Mouse (Mus musculus) central nervous system, embryonic 11.5 days (tissue): Measurements from ENCODE around the gene Ms4a1. TPM values are rescaled to one million over a fixed set of nuclear protein-coding genes. Genes with fewer than 3 reads are reported as not detected.

Experiments
- polyA plus RNA-seq: library from polyadenylated mRNA; depleted of rRNA; stranded (reverse); fragments of >200 nt; gene quantifications from 2 replicates; pipeline ENCODE4 v1.2.3, GENCODE M21; 2012; rRNA removed

The Ms4a1 gene
- not detected in 2 replicates for polyA plus RNA-seq

GRCm38 (mm10) chr19:11266052-11266845 is at the start of gene Ms4a1:
Gene Ms4a1 (minus strand): TSS chr19:11266241.

GRCm38 (mm10) chr19:11314354-11314753 is 48.3 kb upstream of the Ms4a1 start, which contains the start of gene Ms4a14:
Gene Ms4a14 (minus strand): TSS chr19:11314454.

GRCm38 (mm10) chr19:11283773-11284172 is 17.7 kb upstream of the Ms4a1 start, which contains the start of gene Ms4a5:
Gene Ms4a5 (minus strand): TSS chr19:11283873.

GRCm38 (mm10) chr19:11232348-11232747 is 33.7 kb downstream of the Ms4a1 start, which contains the start of gene Ms4a12:
Gene Ms4a12 (minus strand): TSS chr19:11232448.

Other genes starting within 250 kb of the Ms4a1 start
- gene Ms4a18, start 248.2 kb downstream of the Ms4a1 start, polyA plus RNA-seq = not detected in 2 replicates
- gene Ms4a8a, start 185.1 kb downstream of the Ms4a1 start, polyA plus RNA-seq = not detected in 2 replicates
- not detected in 2 replicates for gene 1700017D01Rik, start 135.4 kb downstream of the Ms4a1 start, polyA plus RNA-seq
- gene 1700025F22Rik, start 100.9 kb downstream of the Ms4a1 start, polyA plus RNA-seq = not detected in 2 replicates
- not detected in 2 replicates for gene Ms4a13, start 69.5 kb downstream of the Ms4a1 start, polyA plus RNA-seq
- not detected in 2 replicates for gene Ms4a12, start 33.8 kb downstream of the Ms4a1 start, polyA plus RNA-seq
- not detected in 2 replicates for gene Ms4a5, start 17.6 kb upstream of the Ms4a1 start, polyA plus RNA-seq
- gene Ms4a14, start 48.2 kb upstream of the Ms4a1 start, polyA plus RNA-seq = 0.04 and 0.12 TPM in 2 replicates
- 0.82 and 0.93 TPM in 2 replicates for gene Ms4a7, start 69.9 kb upstream of the Ms4a1 start, polyA plus RNA-seq
- 0.66 and 0.78 TPM in 2 replicates for gene Ms4a4a, start 109.3 kb upstream of the Ms4a1 start, polyA plus RNA-seq
- gene Ms4a4c, start 138.5 kb upstream of the Ms4a1 start, polyA plus RNA-seq = 0.44 TPM in 1 of 2 replicates, not detected in the other
- gene Ms4a4b, start 177.3 kb upstream of the Ms4a1 start, polyA plus RNA-seq = not detected in 2 replicates
- 2.6 and 3.3 TPM in 2 replicates for gene Ms4a6c, start 203.1 kb upstream of the Ms4a1 start, polyA plus RNA-seq
- gene Gm8369, start 219.7 kb upstream of the Ms4a1 start, polyA plus RNA-seq = 0.04 and 0.10 TPM in 2 replicates